Mouse (Mus musculus) adrenal gland, postnatal 4 days (tissue): ENCODE results near the gene Fam3a. TPM values are rescaled to one million over a fixed set of nuclear protein-coding genes. Genes with fewer than 3 reads are reported as not detected.
A peak's percentile ranks its signal among the peaks of the same experiment; 100 is the strongest.
"Not testable (repeated sequence)": the region's sequence is repeated elsewhere in the genome, so short reads cannot be mapped to it uniquely, and the experiment has no call there.

Experiments
- DNase-seq, 2 experiments: peaks; one replicate each; pipeline ENCODE4 v3.0.0; 2021 to 2022; ENCODE audit warnings: low spot score in 2 of 2, mixed read lengths in 2 of 2
- long read RNA-seq, 2 experiments: library from polyadenylated mRNA; stranded (forward); transcript quantifications; one replicate each; pipeline ENCODE4 v2.0.0; 2021
- total RNA-seq, 2 experiments: library from RNA; stranded (reverse); gene quantifications; 2 replicates each; pipeline ENCODE4 v1.2.3; 2021

Gene Fam3a
- 10 to 100 TPM; 26.0 to 32.0 TPM for total RNA-seq
- long read RNA-seq, experiment 1, transcript Fam3a-206 (9 exons, 1,899 nt): major isoform, 18 of 37 reads
- long read RNA-seq, experiment 1, partial matches to known transcripts: 1 of 37 reads
- long read RNA-seq, experiment 1, other reads (novel, unspliced or antisense): 18 of 37 reads
- long read RNA-seq, experiment 2, transcript Fam3a-206 (9 exons, 1,899 nt): major isoform, 23 of 39 reads
- long read RNA-seq, experiment 2, partial matches to known transcripts: 3 of 39 reads
- long read RNA-seq, experiment 2, other reads (novel, unspliced or antisense): 12 of 39 reads

- DNase-seq: peak; percentile 39 to 57
Measured at GRCm38 (mm10) chrX:74392535-74393443, at the start of gene Fam3a, which contains the start of gene Ikbkg. Gene Fam3a, minus strand, starts transcription at chrX:74393272. Gene Ikbkg, plus strand, starts transcription at chrX:74393290.

GRCm38 (mm10) chrX:74429290-74429821, 36.3 kb upstream of the Fam3a start:
- peak; percentile 11 to 29 for DNase-seq

GRCm38 (mm10) chrX:74428826-74429276, 35.8 kb upstream of the Fam3a start, which contains the start of gene G6pdx:
Gene G6pdx, minus strand, starts transcription at chrX:74429194.
- DNase-seq: peak; percentile 39 to 73

GRCm38 (mm10) chrX:74428146-74428825, 35.2 kb upstream of the Fam3a start:
- DNase-seq: no peak

- DNase-seq: no peak
Measured at GRCm38 (mm10) chrX:74427116-74427515, 34.0 kb upstream of the Fam3a start.

GRCm38 (mm10) chrX:74426256-74426655, 33.2 kb upstream of the Fam3a start:
- DNase-seq: no peak

GRCm38 (mm10) chrX:74425195-74425594, 32.1 kb upstream of the Fam3a start:
- DNase-seq: peak in 1 of 2 experiments; percentile 38

- no peak for DNase-seq
Measured at GRCm38 (mm10) chrX:74424443-74424842, 31.4 kb upstream of the Fam3a start.

GRCm38 (mm10) chrX:74413377-74413776, 20.3 kb upstream of the Fam3a start:
- DNase-seq: peak in 1 of 2 experiments; percentile 36

GRCm38 (mm10) chrX:74408340-74408739, 15.3 kb upstream of the Fam3a start:
- no peak for DNase-seq

- DNase-seq: no peak
Measured at GRCm38 (mm10) chrX:74400136-74400535, 7.1 kb upstream of the Fam3a start.

GRCm38 (mm10) chrX:74388153-74388552, 4.9 kb downstream of the Fam3a start:
- DNase-seq: no peak

GRCm38 (mm10) chrX:74384451-74384850, 8.6 kb downstream of the Fam3a start:
- DNase-seq: no peak

GRCm38 (mm10) chrX:74372888-74373549, 20.1 kb downstream of the Fam3a start, which contains the start of the genes Ubl4a and Slc10a3:
Gene Ubl4a, minus strand, starts transcription at chrX:74373218.
Gene Slc10a3, minus strand, starts transcription at chrX:74373349.
- peak; percentile 35 to 61 for DNase-seq

GRCm38 (mm10) chrX:74368209-74368909, 24.7 kb downstream of the Fam3a start:
- peak; percentile 37 to 39 for DNase-seq

- DNase-seq: no peak
Measured at GRCm38 (mm10) chrX:74367512-74367911, 25.6 kb downstream of the Fam3a start.

- no peak for DNase-seq
Measured at GRCm38 (mm10) chrX:74359171-74359570, 33.9 kb downstream of the Fam3a start.

- DNase-seq: not testable (repeated sequence)
Measured at GRCm38 (mm10) chrX:74357069-74357468, 36.0 kb downstream of the Fam3a start.

GRCm38 (mm10) chrX:74353467-74353770, 39.7 kb downstream of the Fam3a start, which contains the start of gene Lage3:
Gene Lage3, minus strand, starts transcription at chrX:74353618.
- DNase-seq: peak; percentile 35 to 46
